Mouse (Mus musculus) embryonic facial prominence, embryonic 12.5 days (tissue): ENCODE results near the gene Slc39a2. TPM values are rescaled to one million over a fixed set of nuclear protein-coding genes. Genes with fewer than 3 reads are reported as not detected.

Experiments
- ATAC-seq: fragments of 200-750 bp; cut with Nextera tagmentation; 2 replicates; pipeline ENCODE4 v1.8.0; 2017; ENCODE audit not compliant: insufficient number of reproducible peaks, insufficient read depth, low FRiP score, low TSS enrichment
- H3K27ac ChIP-seq: fragments of 300-500 bp; sonication (generic); 2 replicates; pipeline ENCODE4 v1.5.1; 2016; ENCODE audit warnings: mild to moderate bottlenecking
- H3K27me3 ChIP-seq: fragments of 300-500 bp; sonication (generic); 2 replicates; pipeline ENCODE4 v1.6.1; 2016; ENCODE audit warnings: mild to moderate bottlenecking, moderate library complexity
- H3K36me3 ChIP-seq: fragments of 300-500 bp; sonication (generic); 2 replicates; pipeline ENCODE4 v1.6.1; 2016; ENCODE audit warnings: mild to moderate bottlenecking
- H3K4me1 ChIP-seq: fragments of 300-500 bp; sonication (generic); 2 replicates; pipeline ENCODE4 v1.6.1; 2016
- H3K4me2 ChIP-seq: fragments of 300-500 bp; sonication (generic); replicated peaks from 2 replicates; pipeline ENCODE4 v1.6.1; 2016; ENCODE audit warnings: mild to moderate bottlenecking, moderate library complexity
- H3K4me3 ChIP-seq: fragments of 300-500 bp; sonication (generic); 2 replicates; pipeline ENCODE4 v1.5.1; 2016; ENCODE audit warnings: mild to moderate bottlenecking
- H3K9ac ChIP-seq: fragments of 300-500 bp; sonication (generic); 2 replicates; pipeline ENCODE4 v1.6.1; 2016; ENCODE audit warnings: mild to moderate bottlenecking, moderate library complexity
- H3K9me3 ChIP-seq: fragments of 300-500 bp; sonication (generic); 2 replicates; pipeline ENCODE4 v1.6.1; 2016; ENCODE audit warnings: mild to moderate bottlenecking, moderate library complexity
- WGBS: fragments of 180-500 bp; shearing (Covaris S2); methylation state at CpG from one replicate; pipeline ENCODE4 v1.1.7; 2016; 5-methylcytosine and 5-hydroxymethylcytosine counted together
- polyA plus RNA-seq: library from polyadenylated mRNA; unstranded; fragments of >200 nt; fragmentation: Nextera tagmentation; extraction: Ambion mirVana; gene quantifications from 2 replicates; pipeline ENCODE4 v1.2.1, GENCODE M21; 2016

Slc39a2 gene
- polyA plus RNA-seq, 1 experiment from 2014 or later: 1.4 TPM

DNA sequence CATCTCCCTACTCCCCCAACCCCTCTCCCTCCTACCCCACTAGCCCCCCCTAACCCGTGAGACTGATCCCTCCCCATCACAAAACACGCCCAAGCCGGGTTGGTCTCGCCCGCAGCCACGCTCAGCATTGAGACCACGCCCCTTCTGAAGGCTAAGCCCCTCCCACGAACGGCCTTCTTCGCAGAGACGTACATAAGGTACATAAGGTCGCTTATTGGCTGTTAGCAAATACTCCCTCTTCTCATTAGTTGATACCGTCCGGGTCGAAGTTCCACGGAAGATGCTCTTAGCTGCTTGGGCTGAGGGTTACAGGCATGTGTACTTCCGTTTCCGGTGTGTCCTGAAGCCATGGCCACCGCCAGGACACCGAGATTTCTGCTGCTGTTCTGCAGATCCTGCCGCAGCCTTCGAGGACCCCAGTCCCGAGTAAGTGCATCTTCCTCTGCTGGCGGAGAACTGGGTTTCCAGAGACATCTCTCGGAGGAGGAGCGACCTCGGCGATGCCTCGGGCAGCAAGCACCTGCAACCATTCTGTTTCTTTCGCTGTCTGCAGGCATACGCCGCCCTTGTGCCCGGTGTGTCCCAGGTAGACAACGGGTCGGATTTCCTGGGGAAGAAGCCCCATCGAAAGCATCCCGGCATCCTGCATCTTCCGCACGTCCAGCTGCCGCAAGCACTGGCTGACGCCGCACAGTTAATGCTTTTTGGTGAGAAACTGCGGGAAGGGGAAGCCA, 7.9 kb upstream of the Slc39a2 start, which contains the start of gene Mettl17:
Mettl17 (plus strand) TSS at position 245 of the 734 bp plus-strand sequence.
- peak; percentile 95 for ATAC-seq
- under 1% methylated on average over 43 of the region's 43 CpGs for WGBS
- Histone ChIP-seq H3K27me3 (no peaks in the 10 kb centered on the region), H3K9ac (peak within 1 kb of the TSS; percentile 46), H3K9me3 (no peaks in the 10 kb centered on the region), H3K4me1 (peaks cover 9% of the 10 kb centered on the region), H3K36me3 (peaks cover 30% of the 10 kb centered on the region), H3K4me2 (peak within 1 kb of the TSS; percentile 80), H3K27ac (peak within 1 kb of the TSS; percentile 90), H3K4me3 (peak within 1 kb of the TSS; percentile 54)

DNA sequence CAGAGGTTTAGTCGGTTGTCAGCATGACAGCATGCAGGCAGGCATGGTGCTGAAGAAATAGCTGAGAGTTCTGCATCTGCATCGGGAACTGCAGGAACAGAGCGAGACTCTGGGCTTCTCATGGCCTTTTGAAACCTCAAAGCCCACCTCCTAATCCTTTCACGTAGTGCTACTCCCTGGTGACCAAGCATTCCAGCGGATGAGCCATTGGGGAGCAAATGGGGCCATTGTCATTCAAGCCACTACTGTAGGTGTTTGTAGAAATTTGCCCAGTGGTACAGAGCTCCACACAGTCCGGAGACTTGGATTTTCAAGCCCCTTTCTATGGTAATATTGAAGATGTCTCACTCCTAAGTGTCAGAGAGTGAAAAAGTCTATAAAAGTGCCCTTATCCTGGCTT, 6.6 kb upstream of the Slc39a2 start:
- 61% methylated on average over 6 of the region's 6 CpGs for WGBS
- no peak for ATAC-seq

DNA sequence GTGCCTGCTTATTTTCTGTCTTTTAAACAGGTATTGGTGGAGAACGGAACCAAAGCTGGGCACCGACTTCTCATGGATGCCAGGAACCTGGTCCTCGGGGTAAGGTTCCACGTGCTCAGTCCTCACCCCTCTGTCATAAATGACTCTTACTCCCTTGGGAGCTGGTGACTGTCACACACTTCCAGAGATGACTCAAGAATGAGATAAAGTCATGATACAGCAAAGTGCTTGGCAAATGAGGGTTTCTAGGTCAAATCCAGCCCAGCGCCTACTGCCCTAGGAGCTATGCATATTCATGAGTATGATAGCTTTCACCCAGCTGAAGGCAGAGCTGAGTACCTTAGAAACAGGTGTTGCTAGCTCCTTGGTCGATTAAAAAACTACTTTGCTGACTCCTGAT, 2.9 kb upstream of the Slc39a2 start:
- Histone ChIP-seq H3K4me1 (peaks cover 9% of the 10 kb centered on the region), H3K27me3 (no peaks in the 10 kb centered on the region; the same call in 1 of the 2 replicates), H3K36me3 (peaks cover 58% of the 10 kb centered on the region), H3K4me2 (no peak overlapping the region), H3K9ac (no peak overlapping the region), H3K27ac (no peak overlapping the region), H3K4me3 (no peak overlapping the region), H3K9me3 (no peaks in the 10 kb centered on the region)
- 91% methylated on average over 6 of the region's 6 CpGs for WGBS
- ATAC-seq: no peak

More for the DNA sequence above, 6.6 kb upstream of the Slc39a2 start:
- no peak overlapping the region for H3K27ac ChIP-seq
- no peaks in the 10 kb centered on the region for H3K9me3 ChIP-seq
- H3K4me1 ChIP-seq: peaks cover 9% of the 10 kb centered on the region
- H3K4me2 ChIP-seq: peak overlapping the region; percentile 80
- H3K36me3 ChIP-seq: peaks cover 43% of the 10 kb centered on the region
- no peaks in the 10 kb centered on the region for H3K27me3 ChIP-seq
- H3K9ac ChIP-seq: no peak overlapping the region; the same call in 1 of the 2 replicates
- H3K4me3 ChIP-seq: peak overlapping the region; percentile 54; the same call in 1 of the 2 replicates

GRCm38 (mm10) chr14:51893094-51893794, 555 bp downstream of the Slc39a2 start:
- Histone ChIP-seq H3K4me3 (no peak overlapping the region), H3K4me2 (no peak overlapping the region), H3K9ac (no peak overlapping the region), H3K27ac (no peak overlapping the region; the same call in 1 of the 2 replicates), H3K4me1 (no peaks in the 10 kb centered on the region), H3K27me3 (no peaks in the 10 kb centered on the region; the same call in 1 of the 2 replicates), H3K36me3 (peaks cover 41% of the 10 kb centered on the region), H3K9me3 (no peaks in the 10 kb centered on the region)
- 25% methylated on average over 10 of the region's 10 CpGs for WGBS
- ATAC-seq: no peak

DNA sequence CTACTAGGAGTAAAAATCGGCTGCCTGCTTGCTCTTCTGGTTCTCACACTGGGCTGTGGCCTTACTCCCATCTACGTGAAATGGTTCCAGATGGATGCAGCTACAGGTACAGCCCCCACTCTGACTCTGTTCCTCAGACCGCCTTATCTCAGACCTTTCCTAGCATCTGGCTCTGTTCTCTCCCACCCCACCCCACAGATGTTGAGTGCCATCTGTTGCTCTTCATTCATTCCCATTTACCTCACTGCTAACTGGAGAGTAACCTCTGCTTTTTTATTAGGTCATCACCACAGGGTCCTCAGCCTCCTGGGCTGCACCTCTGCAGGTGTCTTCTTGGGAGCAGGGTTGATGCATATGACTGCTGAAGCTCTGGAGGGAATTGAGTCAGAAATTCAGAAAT, 1.1 kb downstream of the Slc39a2 start:
- no peak for ATAC-seq
- no peak overlapping the region; the same call in 1 of the 2 replicates for H3K27ac ChIP-seq

DNA sequence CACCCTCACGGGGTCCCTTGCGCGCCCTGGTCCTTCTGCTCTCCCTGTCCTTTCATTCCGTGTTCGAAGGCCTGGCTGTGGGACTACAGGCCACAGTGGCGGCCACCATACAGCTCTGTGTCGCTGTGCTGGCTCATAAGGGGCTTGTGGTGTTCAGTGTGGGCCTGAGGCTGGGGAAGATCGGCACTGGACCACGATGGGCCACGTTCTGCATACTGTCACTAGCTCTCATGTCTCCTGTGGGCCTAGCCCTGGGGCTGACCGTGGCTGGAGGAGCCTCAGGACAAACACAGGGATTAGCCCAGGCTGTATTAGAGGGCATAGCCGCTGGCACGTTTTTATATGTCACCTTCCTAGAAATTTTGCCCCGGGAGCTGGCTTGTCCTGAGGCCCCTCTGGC, 2.4 kb downstream of the Slc39a2 start:
- Histone ChIP-seq H3K36me3 (peaks cover 25% of the 10 kb centered on the region), H3K4me2 (no peak overlapping the region)
- WGBS: 82% methylated on average over 14 of the region's 14 CpGs

More for the DNA sequence above, 1.1 kb downstream of the Slc39a2 start:
- WGBS: 55% methylated on average over 3 of the region's 3 CpGs
- no peaks in the 10 kb centered on the region for H3K4me1 ChIP-seq
- H3K9ac ChIP-seq: no peak overlapping the region
- H3K36me3 ChIP-seq: peaks cover 38% of the 10 kb centered on the region
- H3K9me3 ChIP-seq: no peaks in the 10 kb centered on the region
- no peak overlapping the region for H3K4me3 ChIP-seq
- H3K27me3 ChIP-seq: no peaks in the 10 kb centered on the region; the same call in 1 of the 2 replicates
- no peak overlapping the region for H3K4me2 ChIP-seq

DNA sequence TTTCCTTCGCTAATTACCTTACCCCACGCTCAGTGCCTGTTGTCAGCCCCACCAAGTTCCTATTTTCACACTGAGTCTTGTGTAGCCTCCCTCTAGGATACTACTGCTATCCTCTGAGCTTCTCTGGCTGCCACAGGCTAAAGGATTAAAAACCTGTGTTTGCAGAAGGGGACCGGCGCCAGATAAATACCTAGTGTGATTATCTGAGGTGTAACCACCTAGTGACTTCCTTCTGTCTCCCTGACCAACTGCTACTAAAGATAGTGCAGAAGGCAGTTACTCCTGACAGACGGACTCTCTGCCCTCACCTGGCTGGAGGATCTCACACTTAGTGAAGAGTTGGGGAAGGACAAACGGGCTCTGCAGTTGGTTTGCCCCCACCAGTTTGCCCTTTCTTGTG, 3.3 kb downstream of the Slc39a2 start:
- no peak overlapping the region for H3K27ac ChIP-seq
- no peak for ATAC-seq

More for the DNA sequence above, 2.4 kb downstream of the Slc39a2 start:
- H3K4me3 ChIP-seq: no peak overlapping the region
- no peak overlapping the region for H3K27ac ChIP-seq
- H3K4me1 ChIP-seq: no peaks in the 10 kb centered on the region
- ATAC-seq: no peak
- H3K9me3 ChIP-seq: no peaks in the 10 kb centered on the region
- H3K9ac ChIP-seq: no peak overlapping the region; the same call in 1 of the 2 replicates
- H3K27me3 ChIP-seq: no peaks in the 10 kb centered on the region; the same call in 1 of the 2 replicates

GRCm38 (mm10) chr14:51896539-51897170, 4.0 kb downstream of the Slc39a2 start:
- peaks cover 9% of the 10 kb centered on the region for H3K36me3 ChIP-seq
- no peak overlapping the region for H3K27ac ChIP-seq
- no peak overlapping the region for H3K4me3 ChIP-seq
- WGBS: 76% methylated on average over 8 of the region's 8 CpGs
- no peaks in the 10 kb centered on the region for H3K9me3 ChIP-seq
- H3K4me1 ChIP-seq: no peaks in the 10 kb centered on the region
- peak; percentile 59; the same call in 1 of the 2 replicates for ATAC-seq
- H3K4me2 ChIP-seq: no peak overlapping the region
- H3K9ac ChIP-seq: no peak overlapping the region
- H3K27me3 ChIP-seq: no peaks in the 10 kb centered on the region

More for the DNA sequence above, 3.3 kb downstream of the Slc39a2 start:
- Histone ChIP-seq H3K4me3 (no peak overlapping the region), H3K9ac (no peak overlapping the region), H3K4me1 (no peaks in the 10 kb centered on the region), H3K4me2 (no peak overlapping the region), H3K36me3 (peaks cover 15% of the 10 kb centered on the region), H3K27me3 (no peaks in the 10 kb centered on the region; the same call in 1 of the 2 replicates), H3K9me3 (no peaks in the 10 kb centered on the region)
- 78% methylated on average over 6 of the region's 6 CpGs for WGBS

DNA sequence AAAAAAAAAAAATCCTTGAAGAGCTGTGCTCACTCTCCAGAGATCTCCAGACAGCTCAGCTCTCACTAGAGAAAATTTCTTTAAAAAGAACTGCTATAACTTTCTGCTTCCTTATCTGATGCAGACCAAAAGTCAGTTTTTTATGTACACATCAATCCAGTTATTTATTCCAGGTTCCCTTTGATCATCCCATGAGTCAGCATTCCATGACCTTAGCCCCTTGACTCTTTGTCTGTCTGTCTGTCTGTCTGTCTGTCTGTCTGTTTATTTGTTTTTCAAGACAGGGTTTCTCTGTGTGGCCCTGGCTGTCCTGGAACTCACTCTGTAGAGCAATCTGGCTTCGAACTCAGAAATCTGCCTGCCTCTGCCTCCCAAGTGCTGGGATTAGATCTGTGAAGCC, 6.7 kb downstream of the Slc39a2 start:
- Histone ChIP-seq H3K4me1 (no peaks in the 10 kb centered on the region), H3K4me2 (no peak overlapping the region), H3K4me3 (no peak overlapping the region), H3K27ac (no peak overlapping the region), H3K27me3 (no peaks in the 10 kb centered on the region), H3K36me3 (no peaks in the 10 kb centered on the region), H3K9me3 (no peaks in the 10 kb centered on the region), H3K9ac (no peak overlapping the region)
- no peak for ATAC-seq
- WGBS: 87% methylated on average over 1 of the region's 1 CpGs

GRCm38 (mm10) chr14:51902806-51903710, 10.4 kb downstream of the Slc39a2 start:
- Histone ChIP-seq H3K36me3 (no peaks in the 10 kb centered on the region), H3K27me3 (no peaks in the 10 kb centered on the region), H3K27ac (no peak overlapping the region), H3K4me2 (no peak overlapping the region), H3K4me3 (no peak overlapping the region), H3K9ac (no peak overlapping the region), H3K4me1 (no peaks in the 10 kb centered on the region), H3K9me3 (no peaks in the 10 kb centered on the region)
- WGBS: 59% methylated on average over 9 of the region's 9 CpGs
- ATAC-seq: no peak

DNA sequence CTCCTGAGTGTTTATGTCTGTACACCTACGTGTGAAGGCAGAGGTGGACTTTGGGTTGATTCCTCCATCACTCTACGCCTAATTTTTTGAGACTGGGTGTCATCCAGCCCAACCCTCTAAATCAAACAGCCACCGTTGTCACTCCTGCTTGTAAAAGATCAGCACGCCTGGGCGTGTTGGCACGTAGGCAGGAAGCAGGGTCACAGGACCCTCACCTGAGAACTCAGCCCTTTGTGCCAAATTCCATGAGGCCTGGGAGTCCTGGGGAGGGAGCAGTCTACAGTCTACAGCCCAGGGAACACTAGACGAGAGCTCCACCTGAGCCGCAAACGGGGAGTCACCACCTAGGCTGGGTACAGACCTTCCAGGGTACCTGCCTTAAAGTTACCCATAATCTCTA, 11.1 kb downstream of the Slc39a2 start:
- Histone ChIP-seq H3K4me3 (no peak overlapping the region), H3K9me3 (no peaks in the 10 kb centered on the region), H3K27me3 (no peaks in the 10 kb centered on the region), H3K4me2 (no peak overlapping the region), H3K4me1 (no peaks in the 10 kb centered on the region), H3K27ac (no peak overlapping the region), H3K9ac (no peak overlapping the region), H3K36me3 (no peaks in the 10 kb centered on the region)
- no peak for ATAC-seq
- 83% methylated on average over 9 of the region's 9 CpGs for WGBS
